Mouse (Mus musculus): Measurements from ENCODE around the gene Frmd4a.

DNA sequence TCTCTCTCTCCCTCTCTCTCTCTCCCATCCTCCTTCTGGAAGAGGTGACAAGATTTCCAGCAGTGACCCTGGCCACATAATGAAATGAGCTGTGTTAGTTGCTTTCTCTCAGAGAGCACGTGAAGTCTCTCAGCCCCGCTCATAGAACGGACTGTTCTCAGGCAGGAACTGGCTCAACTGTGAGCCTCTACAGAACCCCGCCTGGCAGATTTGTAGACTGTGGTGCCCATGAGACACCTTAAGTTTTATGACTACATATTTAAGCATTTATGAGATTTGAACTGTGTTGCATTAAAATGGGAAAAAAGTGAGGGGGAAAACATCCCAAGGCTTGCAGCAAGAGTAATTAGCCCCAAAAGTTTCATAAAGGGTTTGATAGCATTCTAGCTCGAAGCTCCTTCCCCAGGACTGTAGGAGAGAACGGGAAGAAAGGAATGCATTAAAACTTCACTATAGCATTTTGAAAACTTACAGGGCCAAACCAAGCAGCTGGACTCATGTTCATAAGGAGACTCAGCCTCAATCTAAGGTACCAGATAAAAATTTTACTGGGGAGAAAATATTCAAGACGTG, 339.4 kb downstream of the Frmd4a start:
- TF ChIP-seq CTCF (IDR thresholded peaks at IDR 0.05; ENCODE audit: low read depth) (no peak), EP300 (IDR thresholded peaks at IDR 0.05; ENCODE audit: low read depth) (no peak)

All from liver, postnatal 0 days (tissue).